Mouse (Mus musculus): ENCODE data around the gene Adipoq. TPM values are rescaled to one million over a fixed set of nuclear protein-coding genes. Genes with fewer than 3 reads are reported as not detected.

Gene Adipoq
- total and polyA plus RNA-seq, 3 experiments: not detected

DNA sequence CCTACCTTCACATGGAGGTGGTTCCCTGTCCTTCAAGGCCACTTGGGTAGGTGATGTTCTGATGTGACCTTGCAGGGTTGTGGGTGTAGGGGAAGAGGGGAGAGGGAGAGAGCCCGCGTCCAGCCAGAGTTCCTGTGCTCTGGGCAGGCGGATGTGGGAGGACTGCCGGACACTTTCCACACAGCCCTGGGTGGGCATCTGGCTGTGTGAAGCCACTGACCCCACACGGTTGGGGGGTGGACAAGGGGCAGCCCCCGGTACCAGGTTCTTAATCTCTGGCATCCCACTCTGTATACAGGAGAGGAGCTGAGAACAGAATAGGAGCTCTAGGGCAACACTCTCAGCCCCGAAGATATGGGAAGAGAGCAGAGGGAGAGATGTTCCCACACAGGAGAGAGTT lies 12.0 kb downstream of the Adipoq start:
- H3K79me2 ChIP-seq (ENCODE audit: control insufficient read depth, insufficient read depth, low read length, poor library complexity): no peaks in the 10 kb centered on the region

DNA sequence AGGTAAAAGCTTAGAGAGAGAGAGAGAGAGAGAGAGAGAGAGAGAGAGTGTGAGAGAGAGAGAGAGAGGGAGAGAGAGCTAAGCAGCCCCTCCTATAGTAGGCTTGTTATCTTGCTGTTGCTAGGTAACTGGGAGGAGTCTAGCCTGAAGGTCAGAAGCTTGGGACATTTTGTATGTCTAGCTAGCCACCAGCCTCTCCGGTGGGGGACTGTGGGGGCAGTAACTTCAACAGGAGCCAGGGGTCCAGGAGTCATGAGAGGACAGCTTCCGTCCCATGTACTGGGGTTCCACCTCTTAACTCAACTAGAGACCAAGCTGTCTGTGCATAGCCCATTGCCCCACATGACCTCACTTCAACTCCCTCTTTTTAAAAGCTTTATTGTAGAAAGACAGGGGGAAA lies 12.6 kb downstream of the Adipoq start:
- no peaks in the 10 kb centered on the region for H3K9me3 ChIP-seq (replicated peaks; ENCODE audit: insufficient read depth, low read length)
- H3K79me2 ChIP-seq (ENCODE audit: control insufficient read depth, insufficient read depth, low read length, poor library complexity): no peaks in the 10 kb centered on the region
- no peak overlapping the region for H3K4me3 ChIP-seq (ENCODE audit: control insufficient read depth in 1 of 2, insufficient read depth in 1 of 2, low read depth in 2 of 2, low read length in 2 of 2)
- H3K4me1 ChIP-seq (ENCODE audit: control insufficient read depth in 1 of 2, insufficient read depth in 2 of 2, low read length in 2 of 2): no peaks in the 10 kb centered on the region; a peak in 1 of 4 replicates
- no peak for DNase-seq (ENCODE audit: low read depth, low spot score)
- no peak overlapping the region for H3K27ac ChIP-seq (ENCODE audit: control insufficient read depth, low read depth, low read length)
- H3K9ac ChIP-seq (ENCODE audit: control insufficient read depth, low read depth, low read length, poor library complexity, severe bottlenecking): no peak overlapping the region
- H3K27me3 ChIP-seq (ENCODE audit: control insufficient read depth in 1 of 2, insufficient read depth in 2 of 2, low read length in 2 of 2): peaks cover 0 to 2% of the 10 kb centered on the region in 2 experiments; a peak in 1 of 4 replicates
- no peak for TF ChIP-seq GATA1 (IDR thresholded peaks at IDR 0.05; ENCODE audit: low read depth, low read length)
- no peak for TF ChIP-seq POLR2AphosphoS5 (IDR thresholded peaks at IDR 0.05; ENCODE audit: borderline replicate concordance, low read depth, low read length)
- no peak for TF ChIP-seq GABPA (IDR thresholded peaks at IDR 0.05; ENCODE audit: low read depth, low read length)
- no peak for TF ChIP-seq CHD2 (IDR thresholded peaks at IDR 0.05; ENCODE audit: low read length)
- no peak for TF ChIP-seq E2F4 (IDR thresholded peaks at IDR 0.05; ENCODE audit: borderline replicate concordance, low read depth, low read length)
- TF ChIP-seq ELF1 (IDR thresholded peaks at IDR 0.05; ENCODE audit: low read depth, low read length): no peak
- no peak for TF ChIP-seq MAFK (IDR thresholded peaks at IDR 0.05; ENCODE audit: borderline replicate concordance, low read depth, low read length)
- TF ChIP-seq MEF2A (IDR thresholded peaks at IDR 0.05; ENCODE audit: extremely low read depth, insufficient replicate concordance, low read depth, low read length, poor library complexity, severe bottlenecking): no peak
- no peak for TF ChIP-seq SIN3A (IDR thresholded peaks at IDR 0.05; ENCODE audit: low read length)
- no peak for TF ChIP-seq ZNF384 (IDR thresholded peaks at IDR 0.05; ENCODE audit: low read depth, low read length)
- TF ChIP-seq NRF1 (IDR thresholded peaks at IDR 0.05; ENCODE audit: insufficient read depth, low read depth, low read length, poor library complexity, severe bottlenecking): no peak
- TF ChIP-seq EP300 (IDR thresholded peaks at IDR 0.05; ENCODE audit: low read depth in 1 of 2, low read length in 2 of 2): no peak
- no peak for TF ChIP-seq MAZ (IDR thresholded peaks at IDR 0.05; ENCODE audit: low read depth, low read length)
- no peak for TF ChIP-seq POLR2A (IDR thresholded peaks at IDR 0.05; ENCODE audit: control insufficient read depth in 1 of 2, insufficient read depth in 1 of 2, low read depth in 1 of 2, low read length in 2 of 2, poor library complexity in 1 of 2)
- no peak for TF ChIP-seq ZMIZ1 (IDR thresholded peaks at IDR 0.05; ENCODE audit: low read depth, low read length)
- H3K36me3 ChIP-seq (ENCODE audit: control insufficient read depth in 1 of 2, insufficient read depth in 2 of 2, low read length in 2 of 2): no peaks in the 10 kb centered on the region

More for the DNA sequence above, 12.0 kb downstream of the Adipoq start:
- Histone ChIP-seq H3K27me3 (ENCODE audit: control insufficient read depth in 1 of 2, insufficient read depth in 2 of 2, low read length in 2 of 2) (peaks cover 0 to 2% of the 10 kb centered on the region in 2 experiments; a peak in 1 of 4 replicates), H3K9ac (ENCODE audit: control insufficient read depth, low read depth, low read length, poor library complexity, severe bottlenecking) (no peak overlapping the region), H3K4me1 (ENCODE audit: control insufficient read depth in 1 of 2, insufficient read depth in 2 of 2, low read length in 2 of 2) (no peaks in the 10 kb centered on the region; a peak in 1 of 4 replicates), H3K9me3 (replicated peaks; ENCODE audit: insufficient read depth, low read length) (no peaks in the 10 kb centered on the region), H3K4me3 (ENCODE audit: control insufficient read depth in 1 of 2, insufficient read depth in 1 of 2, low read depth in 2 of 2, low read length in 2 of 2) (no peak overlapping the region), H3K27ac (ENCODE audit: control insufficient read depth, low read depth, low read length) (no peak overlapping the region), H3K36me3 (ENCODE audit: control insufficient read depth in 1 of 2, insufficient read depth in 2 of 2, low read length in 2 of 2) (no peaks in the 10 kb centered on the region)
- DNase-seq (ENCODE audit: low read depth, low spot score): no peak
- TF ChIP-seq MYB (IDR thresholded peaks at IDR 0.05; ENCODE audit: low read depth, low read length) (no peak), MAX (IDR thresholded peaks at IDR 0.05; ENCODE audit: low read length) (no peak), MAFK (IDR thresholded peaks at IDR 0.05; ENCODE audit: borderline replicate concordance, low read depth, low read length) (no peak), POLR2A (IDR thresholded peaks at IDR 0.05; ENCODE audit: control insufficient read depth in 1 of 2, insufficient read depth in 1 of 2, low read depth in 1 of 2, low read length in 2 of 2, poor library complexity in 1 of 2) (no peak), TCF12 (IDR thresholded peaks at IDR 0.05; ENCODE audit: low read depth, low read length) (no peak), BHLHE40 (IDR thresholded peaks at IDR 0.05; ENCODE audit: borderline replicate concordance, low read depth, low read length) (no peak), ZKSCAN1 (IDR thresholded peaks at IDR 0.05; ENCODE audit: low read depth, low read length) (no peak), POLR2AphosphoS2 (IDR thresholded peaks at IDR 0.05; ENCODE audit: low read length) (no peak), GABPA (IDR thresholded peaks at IDR 0.05; ENCODE audit: low read depth, low read length) (no peak), USF1 (IDR thresholded peaks at IDR 0.05; ENCODE audit: low read depth, low read length) (no peak), RAD21 (IDR thresholded peaks at IDR 0.05; ENCODE audit: low read depth, low read length) (no peak), JUND (IDR thresholded peaks at IDR 0.05; ENCODE audit: low read depth, low read length) (no peak), TBP (IDR thresholded peaks at IDR 0.05; ENCODE audit: low read depth, low read length) (no peak), USF2 (IDR thresholded peaks at IDR 0.05; ENCODE audit: borderline replicate concordance in 1 of 2, insufficient read depth in 1 of 2, low read depth in 1 of 2, low read length in 2 of 2) (no peak), CHD1 (IDR thresholded peaks at IDR 0.05; ENCODE audit: low read depth, low read length) (no peak), ZC3H11A (IDR thresholded peaks at IDR 0.05; ENCODE audit: low read depth, low read length) (no peak), MAZ (IDR thresholded peaks at IDR 0.05; ENCODE audit: low read depth, low read length) (no peak)

All from MEL (cell line).